Mouse (Mus musculus): ENCODE results near the gene Cox5a.
A peak's percentile ranks its signal among the peaks of the same experiment; 100 is the strongest.

Gene Cox5a

GRCm38 (mm10) chr9:57521056-57521911 lies at the start of gene Cox5a:
TSS of gene Cox5a (plus strand) at chr9:57521274.
- TF ChIP-seq GATA4 (IDR thresholded peaks at IDR 0.05; ENCODE audit: insufficient replicate concordance, low read length) = peak; percentile 57; the same call in 1 of the 2 replicates

DNA sequence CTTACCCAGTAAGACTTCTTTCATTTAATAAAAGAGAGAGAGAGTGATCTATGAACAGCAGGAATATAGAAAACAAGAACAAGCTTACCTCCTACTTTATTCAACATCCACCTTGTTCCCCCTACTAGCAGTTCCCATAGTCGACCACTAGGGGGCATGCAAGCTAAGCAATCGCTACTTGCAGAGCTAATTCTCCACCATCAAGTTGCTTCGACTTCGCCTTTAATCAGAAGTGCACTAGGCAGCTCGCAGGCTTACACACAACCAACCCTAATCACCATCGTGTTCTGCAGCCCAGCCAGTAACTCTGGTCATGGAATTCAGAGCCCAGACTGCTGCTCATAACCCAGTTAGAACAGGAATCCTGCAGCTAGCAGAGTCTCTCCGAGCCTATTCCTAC lies 35.3 kb upstream of the Cox5a start:
- no peak for TF ChIP-seq GATA4 (IDR thresholded peaks at IDR 0.05; ENCODE audit: insufficient replicate concordance, low read length)

DNA sequence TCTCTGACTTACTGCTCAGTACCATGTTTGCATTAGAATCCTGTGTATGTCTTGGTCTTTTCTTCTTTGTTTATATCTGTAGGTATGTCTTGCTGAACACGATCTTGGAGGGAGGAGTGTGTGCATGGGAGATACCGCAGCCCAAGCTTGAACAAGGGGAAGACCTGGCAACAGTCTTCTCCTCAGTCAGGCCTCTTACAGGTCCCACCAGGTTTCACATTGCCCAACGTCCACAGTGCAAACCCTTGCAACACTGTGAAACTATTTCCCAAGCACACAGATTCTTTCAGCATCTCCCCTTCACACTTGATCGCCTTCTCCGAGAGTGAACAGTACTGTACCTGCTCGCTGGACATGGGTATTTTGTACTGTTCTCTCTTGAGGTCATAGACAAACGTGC lies 33.3 kb upstream of the Cox5a start:
- no peak for TF ChIP-seq GATA4 (IDR thresholded peaks at IDR 0.05; ENCODE audit: insufficient replicate concordance, low read length)

GRCm38 (mm10) chr9:57493532-57493931 lies 27.5 kb upstream of the Cox5a start:
- TF ChIP-seq GATA4 (IDR thresholded peaks at IDR 0.05; ENCODE audit: insufficient replicate concordance, low read length) = no peak

DNA sequence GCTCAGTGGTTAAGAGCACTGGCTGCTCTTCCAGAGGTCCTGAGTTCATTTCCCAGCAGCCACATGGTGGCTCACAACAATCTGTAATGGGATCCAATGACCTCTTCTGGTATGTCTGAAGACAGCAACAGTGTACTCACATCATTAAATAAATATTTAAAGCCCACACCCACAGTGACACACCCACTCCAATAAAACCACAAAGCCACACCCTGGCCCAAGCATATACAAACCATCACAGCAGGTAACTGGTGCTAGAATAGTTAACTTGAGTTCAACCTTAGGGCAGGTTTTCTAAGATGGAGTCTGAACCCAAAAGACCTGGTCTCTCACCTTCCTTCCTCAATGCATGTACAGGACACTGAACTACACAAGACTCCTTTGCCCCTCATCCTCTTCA lies 26.1 kb upstream of the Cox5a start:
- TF ChIP-seq GATA4 (IDR thresholded peaks at IDR 0.05; ENCODE audit: insufficient replicate concordance, low read length) = no peak

DNA sequence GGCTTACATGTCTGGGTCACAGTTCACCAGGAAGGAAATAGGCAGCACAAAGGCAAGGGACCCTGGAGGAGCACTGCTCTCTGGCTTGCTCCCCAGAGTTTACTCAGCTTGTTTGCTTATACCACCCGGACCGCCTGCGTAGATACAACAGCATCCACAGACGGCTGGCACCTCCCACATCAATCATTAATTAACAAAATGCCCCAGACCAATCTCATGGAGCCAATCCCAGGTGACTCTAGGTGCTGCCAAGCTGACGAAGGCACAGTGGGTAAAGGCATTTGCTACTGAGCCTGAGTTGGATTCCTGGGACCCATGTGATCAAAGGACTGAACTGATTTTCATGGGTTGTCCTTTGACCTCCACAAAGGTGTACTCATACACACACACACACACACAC lies 23.8 kb upstream of the Cox5a start:
- no peak for TF ChIP-seq GATA4 (IDR thresholded peaks at IDR 0.05; ENCODE audit: insufficient replicate concordance, low read length)

GRCm38 (mm10) chr9:57498536-57498935 lies 22.5 kb upstream of the Cox5a start:
- no peak for TF ChIP-seq GATA4 (IDR thresholded peaks at IDR 0.05; ENCODE audit: insufficient replicate concordance, low read length)

DNA sequence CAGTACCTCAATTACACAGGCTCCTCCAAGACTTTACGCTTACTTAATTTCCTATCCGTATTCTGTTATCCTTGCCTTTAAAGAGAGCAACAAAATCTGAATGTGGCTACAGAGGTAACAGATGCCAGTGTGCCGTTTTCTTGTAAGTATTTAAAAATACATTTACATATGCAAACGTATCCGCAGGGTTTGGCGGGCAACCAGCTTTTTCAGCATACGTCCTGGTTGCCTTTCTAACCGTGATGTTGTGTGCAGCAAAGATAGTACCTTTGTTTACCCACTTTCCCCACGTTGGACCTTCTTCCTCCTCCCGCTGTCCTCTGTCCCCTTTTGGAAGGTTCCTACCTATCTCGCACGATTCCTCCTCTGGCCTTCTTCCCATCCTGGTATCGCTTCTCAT lies 19.6 kb upstream of the Cox5a start:
- TF ChIP-seq GATA4 (IDR thresholded peaks at IDR 0.05; ENCODE audit: insufficient replicate concordance, low read length) = no peak

- TF ChIP-seq GATA4 (IDR thresholded peaks at IDR 0.05; ENCODE audit: insufficient replicate concordance, low read length) = no peak
Measured at GRCm38 (mm10) chr9:57501861-57502260, 19.2 kb upstream of the Cox5a start.

- TF ChIP-seq GATA4 (IDR thresholded peaks at IDR 0.05; ENCODE audit: insufficient replicate concordance, low read length) = no peak
Measured at GRCm38 (mm10) chr9:57502911-57503621, 18.0 kb upstream of the Cox5a start.

DNA sequence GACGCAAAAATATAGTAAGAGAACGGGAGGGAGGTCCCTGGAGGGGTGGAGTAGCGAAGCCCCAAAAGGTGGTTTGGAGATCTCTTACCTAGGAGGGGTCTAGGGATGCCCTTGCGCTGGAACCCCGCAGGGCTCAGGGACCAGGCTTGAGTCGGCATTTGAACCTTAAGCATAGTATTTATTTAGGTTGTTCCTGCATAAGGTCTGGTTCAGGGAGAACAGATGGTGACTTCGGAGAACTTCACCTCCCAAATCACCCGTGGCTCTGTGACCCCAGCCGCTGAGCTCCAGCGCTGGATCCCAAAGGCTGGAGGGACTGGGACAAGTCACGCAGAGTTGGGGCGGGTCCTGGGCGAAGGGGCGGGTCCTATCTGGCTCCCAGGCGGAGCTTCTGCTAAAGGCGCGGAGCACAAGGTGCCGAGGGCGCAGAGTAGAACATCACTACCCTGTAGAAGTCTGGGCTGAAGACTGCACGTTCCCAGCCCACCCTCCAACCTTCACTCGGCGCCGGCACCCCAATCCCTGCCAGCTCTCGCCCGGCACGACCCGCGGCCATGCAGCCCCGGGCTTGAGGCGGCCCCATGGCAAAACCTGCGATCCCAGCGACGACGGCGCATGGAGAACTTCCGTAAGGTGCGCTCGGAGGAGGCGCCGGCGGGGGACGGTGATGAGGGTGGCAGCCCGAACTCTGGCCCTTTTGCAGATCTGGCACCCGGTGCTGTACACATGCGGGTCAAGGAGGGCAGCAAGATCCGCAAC lies 17.3 kb upstream of the Cox5a start, which contains the start of gene Rpp25:
Rpp25 (plus strand) TSS at position 405 of the 759 bp plus-strand sequence.
- TF ChIP-seq GATA4 (IDR thresholded peaks at IDR 0.05; ENCODE audit: insufficient replicate concordance, low read length) = no peak

DNA sequence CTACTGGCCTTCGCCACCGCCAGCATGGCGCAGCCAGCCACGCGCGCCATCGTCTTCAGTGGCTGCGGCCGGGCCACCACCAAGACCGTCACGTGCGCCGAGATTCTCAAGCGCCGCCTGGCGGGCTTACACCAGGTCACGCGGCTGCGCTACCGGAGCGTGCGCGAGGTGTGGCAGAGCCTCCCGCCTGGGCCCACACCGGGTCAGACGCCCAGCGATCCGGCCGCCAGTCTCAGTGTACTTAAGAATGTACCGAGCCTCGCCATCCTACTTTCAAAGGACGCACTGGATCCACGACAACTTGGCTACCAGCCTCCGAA lies 16.7 kb upstream of the Cox5a start:
- TF ChIP-seq GATA4 (IDR thresholded peaks at IDR 0.05; ENCODE audit: insufficient replicate concordance, low read length) = no peak

DNA sequence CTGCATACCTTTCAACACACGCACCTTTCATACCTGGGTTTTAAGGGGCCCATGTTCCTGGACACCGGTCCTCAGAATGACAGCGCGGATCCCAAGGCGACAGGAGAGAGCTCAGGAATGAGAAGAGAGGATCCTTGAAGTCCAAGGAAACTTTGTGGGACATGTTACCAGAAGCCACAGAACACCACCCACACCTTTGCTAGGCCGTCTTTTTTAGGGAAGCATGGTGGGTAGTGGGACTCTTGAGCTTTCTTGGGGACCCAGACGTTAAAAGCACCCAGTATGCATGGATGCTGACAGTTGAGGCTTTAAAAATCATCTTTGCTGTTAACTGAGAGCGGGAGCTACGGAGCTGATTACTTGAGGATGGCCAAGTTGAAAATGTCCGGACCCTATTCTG lies 16.2 kb upstream of the Cox5a start:
- no peak for TF ChIP-seq GATA4 (IDR thresholded peaks at IDR 0.05; ENCODE audit: insufficient replicate concordance, low read length)

DNA sequence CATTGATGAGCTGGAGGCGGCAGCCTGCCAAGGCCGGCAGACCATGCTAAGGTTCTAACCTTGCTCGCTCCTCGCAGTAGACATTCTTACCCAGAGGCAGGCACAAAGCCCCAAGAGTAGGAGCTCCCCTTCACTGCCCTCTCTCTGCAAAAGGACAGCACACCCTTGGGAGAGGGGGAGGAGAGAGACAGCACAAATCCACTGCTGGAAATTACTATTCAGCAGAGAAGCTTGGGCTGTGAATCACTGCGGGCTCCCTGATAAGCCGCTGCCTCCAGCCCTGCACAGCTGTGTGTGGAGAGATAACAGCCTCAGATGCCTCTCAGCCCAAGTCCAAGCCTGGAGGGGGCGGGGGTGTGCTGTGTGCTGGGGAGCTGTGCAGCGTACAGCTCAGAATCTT lies 15.4 kb upstream of the Cox5a start:
- peak; percentile 78; the same call in 1 of the 2 replicates for TF ChIP-seq GATA4 (IDR thresholded peaks at IDR 0.05; ENCODE audit: insufficient replicate concordance, low read length)

GRCm38 (mm10) chr9:57510577-57510976 lies 10.5 kb upstream of the Cox5a start:
- no peak for TF ChIP-seq GATA4 (IDR thresholded peaks at IDR 0.05; ENCODE audit: insufficient replicate concordance, low read length)

DNA sequence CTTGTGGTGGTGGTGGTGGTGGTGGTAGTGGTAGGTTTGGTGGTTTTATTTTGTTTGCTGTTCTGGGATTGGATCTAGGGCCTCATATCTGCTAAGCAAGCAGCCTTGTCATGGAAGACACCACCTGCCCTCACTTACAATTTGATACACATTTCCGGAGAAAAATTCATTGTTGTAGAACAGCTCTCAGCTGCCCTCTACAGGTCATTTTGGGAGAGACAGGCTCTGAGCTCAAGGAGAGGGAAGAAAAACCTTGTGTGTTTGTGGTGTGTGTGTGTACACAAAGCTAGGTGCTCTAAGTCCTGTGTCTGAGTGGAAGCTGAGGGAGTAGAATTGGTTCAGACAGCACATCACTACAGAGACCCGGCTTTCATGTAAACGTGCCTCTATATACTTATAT lies 4.0 kb upstream of the Cox5a start:
- TF ChIP-seq GATA4 (IDR thresholded peaks at IDR 0.05; ENCODE audit: insufficient replicate concordance, low read length) = no peak

Measured in liver, adult (tissue).